Mouse (Mus musculus) lung, postnatal 0 days (tissue): ENCODE results near the gene Vps52. TPM values are rescaled to one million over a fixed set of nuclear protein-coding genes. Genes with fewer than 3 reads are reported as not detected.
"Not testable (repeated sequence)": the region's sequence is repeated elsewhere in the genome, so short reads cannot be mapped to it uniquely, and the experiment has no call there.

Experiments
- ATAC-seq: fragments of 200-750 bp; cut with Nextera tagmentation; 2 replicates; pipeline ENCODE4 v1.8.0; 2017; ENCODE audit warnings: moderate library complexity
- DNase-seq: peaks from one replicate; pipeline ENCODE4 v3.0.0-alpha.2; 2016; ENCODE audit warnings: low spot score
- H3K27ac ChIP-seq: fragments of 300-500 bp; sonication (generic); 2 replicates; pipeline ENCODE4 v1.5.1; 2014; ENCODE audit warnings: antibody characterized with exemption, mild to moderate bottlenecking, low read length, mixed read lengths
- H3K27me3 ChIP-seq: fragments of 300-500 bp; sonication (generic); replicated peaks from 2 replicates; pipeline ENCODE4 v1.6.1; 2014; ENCODE audit warnings: low read length, mixed read lengths; ENCODE audit not compliant: insufficient read depth
- H3K36me3 ChIP-seq: fragments of 300-500 bp; sonication (generic); 2 replicates; pipeline ENCODE4 v1.6.1; 2014; ENCODE audit warnings: low read length, mixed read lengths; ENCODE audit not compliant: insufficient read depth
- H3K4me1 ChIP-seq: fragments of 300-500 bp; sonication (generic); 2 replicates; pipeline ENCODE4 v1.6.1; 2014; ENCODE audit warnings: antibody characterized with exemption, low read depth, low read length, mixed read lengths; ENCODE audit not compliant: insufficient read depth
- H3K4me2 ChIP-seq: fragments of 300-500 bp; sonication (generic); replicated peaks from 2 replicates; pipeline ENCODE4 v1.6.1; 2014; ENCODE audit warnings: low read depth, mild to moderate bottlenecking, low read length, moderate library complexity, mixed read lengths
- H3K4me3 ChIP-seq: fragments of 300-500 bp; sonication (generic); 2 replicates; pipeline ENCODE4 v1.5.1; 2014; ENCODE audit warnings: low read depth, low read length
- H3K9ac ChIP-seq: fragments of 300-500 bp; sonication (generic); replicated peaks from 2 replicates; pipeline ENCODE4 v1.6.1; 2014; ENCODE audit warnings: low read depth, mild to moderate bottlenecking
- H3K9me3 ChIP-seq: fragments of 300-500 bp; sonication (generic); 2 replicates; pipeline ENCODE4 v1.6.1; 2016; ENCODE audit warnings: low read length, mixed read lengths
- CTCF ChIP-seq: IDR thresholded peaks from 2 replicates; pipeline ENCODE4 v1.5.1; 2016; ENCODE audit warnings: antibody characterized with exemption, mild to moderate bottlenecking
- EP300 ChIP-seq: IDR thresholded peaks from 2 replicates; pipeline ENCODE4 v1.6.1; 2016; ENCODE audit warnings: antibody characterized with exemption, mild to moderate bottlenecking, control low read depth
- WGBS: fragments of 180-500 bp; shearing (Covaris S2); extraction: QIAGEN DNeasy Blood & Tissue Kit; methylation state at CpG from one replicate; pipeline ENCODE4 v1.1.7; 2014; 5-methylcytosine and 5-hydroxymethylcytosine counted together
- polyA plus RNA-seq: library from polyadenylated mRNA; unstranded; fragments of >200 nt; fragmentation: Nextera tagmentation; extraction: Ambion mirVana; gene quantifications from 2 replicates; pipeline ENCODE4 v1.2.1, GENCODE M21; 2015

Gene Vps52
- polyA plus RNA-seq, 1 experiment from 2014 or later = 28.5 TPM

DNA sequence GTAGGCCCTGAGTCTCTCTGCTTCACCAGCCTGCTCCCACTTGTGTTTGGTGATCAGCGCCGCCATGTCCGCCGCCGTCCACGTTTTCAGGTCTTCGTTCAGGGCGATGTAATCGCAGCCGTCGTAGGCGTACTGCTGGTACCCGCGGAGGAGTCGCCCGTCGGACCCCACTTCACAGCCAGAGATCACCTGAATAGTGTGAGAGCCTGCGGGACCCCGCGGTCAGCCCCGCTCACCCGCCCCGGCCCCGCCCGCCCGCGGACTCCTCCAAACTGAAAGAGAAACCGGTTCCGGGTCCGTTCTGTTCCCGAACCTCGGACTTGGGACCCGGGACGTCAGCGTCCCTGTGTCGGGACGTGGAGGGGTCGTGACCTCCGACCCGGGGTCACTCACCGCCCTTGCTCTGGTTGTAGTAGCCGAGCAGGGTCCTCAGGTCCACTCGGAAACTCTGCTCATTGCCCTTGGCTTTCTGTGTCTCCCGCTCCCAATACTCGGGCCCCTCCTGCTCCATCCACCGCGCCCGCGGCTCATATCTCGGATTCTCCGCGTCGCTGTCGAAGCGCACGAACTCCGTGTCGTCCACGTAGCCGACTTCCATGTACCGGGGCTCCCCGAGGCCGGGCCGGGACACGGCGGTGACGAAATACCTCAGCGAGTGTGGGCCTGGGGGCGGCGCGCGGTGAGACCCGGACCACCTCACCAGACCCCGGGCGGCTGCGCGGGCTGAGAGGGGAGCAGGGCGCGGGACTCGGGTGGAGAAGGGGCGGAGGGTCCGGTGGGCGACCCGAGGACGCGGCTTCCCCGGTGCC is 43.9 kb downstream of the Vps52 start:
- ATAC-seq (peak; percentile 28), DNase-seq (peak; percentile 37)
- Histone ChIP-seq H3K27ac (no peak overlapping the region), H3K27me3 (no peaks in the 10 kb centered on the region), H3K9me3 (no peaks in the 10 kb centered on the region), H3K4me1 (no peaks in the 10 kb centered on the region), H3K4me3 (peak overlapping the region; percentile 73), H3K4me2 (peak overlapping the region; percentile 93), H3K9ac (peak overlapping the region; percentile 52), H3K36me3 (no peaks in the 10 kb centered on the region)
- no peak for TF ChIP-seq CTCF
- no peak for TF ChIP-seq EP300
- 2% methylated on average over 69 of the region's 87 CpGs for WGBS

DNA sequence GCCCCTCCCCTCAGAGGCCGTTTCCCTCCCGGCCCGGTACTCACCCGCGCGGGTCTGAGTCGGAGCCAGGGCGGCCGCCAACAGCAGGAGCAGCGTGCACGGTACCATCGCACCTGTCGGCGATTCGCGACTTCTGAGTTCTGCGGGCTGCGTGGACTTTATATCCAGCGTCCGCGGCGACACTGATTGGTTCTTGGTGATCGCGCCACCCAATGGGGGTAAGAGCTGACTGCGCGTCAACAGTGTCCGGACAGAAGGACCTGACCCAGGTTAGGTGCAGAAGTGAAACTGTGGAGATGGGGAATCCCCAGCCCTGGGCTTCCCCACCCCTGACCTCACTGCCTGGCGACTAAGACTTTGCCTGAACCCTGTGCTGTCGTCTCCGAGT is 44.5 kb downstream of the Vps52 start, which contains the start of gene H2-K1:
TSS of gene H2-K1 (minus strand) at position 198 of the 388 bp plus-strand sequence.
- Histone ChIP-seq H3K27ac (no peak within 1 kb of the TSS), H3K4me1 (no peaks in the 10 kb centered on the region), H3K4me3 (peak within 1 kb of the TSS; percentile 73), H3K9ac (peak within 1 kb of the TSS; percentile 52), H3K4me2 (peak within 1 kb of the TSS; percentile 93), H3K36me3 (no peaks in the 10 kb centered on the region), H3K27me3 (no peaks in the 10 kb centered on the region), H3K9me3 (no peaks in the 10 kb centered on the region)
- peak; percentile 99 for ATAC-seq
- WGBS = 2% methylated on average over 24 of the region's 30 CpGs
- TF ChIP-seq CTCF = no peak
- no peak for TF ChIP-seq EP300
- DNase-seq = peak; percentile 97

DNA sequence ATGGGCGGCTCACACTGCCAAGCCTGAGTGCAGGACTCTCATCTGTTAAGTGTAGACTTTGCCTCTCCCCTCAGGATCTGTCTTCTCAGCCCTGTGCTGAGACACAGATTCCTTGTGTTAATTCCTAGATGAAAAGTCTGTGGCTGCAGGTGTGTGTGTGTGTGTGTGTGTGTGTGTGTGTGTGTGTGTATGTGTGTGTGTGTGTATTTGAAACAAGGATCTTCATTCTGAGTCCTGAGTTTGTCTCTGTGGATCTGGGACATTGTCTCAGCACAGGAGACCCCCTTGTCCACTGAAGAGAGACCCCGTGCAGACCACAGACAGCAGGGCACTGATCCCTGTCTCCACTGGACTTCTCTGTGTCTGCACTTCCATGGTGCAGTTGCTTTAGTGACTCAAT is 45.2 kb downstream of the Vps52 start:
- Histone ChIP-seq H3K4me2 (peak overlapping the region; percentile 93), H3K4me3 (peak overlapping the region; percentile 73)
- not testable (repeated sequence) for H3K27ac ChIP-seq, ATAC-seq, H3K4me1 ChIP-seq, H3K27me3 ChIP-seq, H3K9ac ChIP-seq, H3K9me3 ChIP-seq, DNase-seq, H3K36me3 ChIP-seq
- 41% methylated on average over 2 of the region's 2 CpGs for WGBS

DNA sequence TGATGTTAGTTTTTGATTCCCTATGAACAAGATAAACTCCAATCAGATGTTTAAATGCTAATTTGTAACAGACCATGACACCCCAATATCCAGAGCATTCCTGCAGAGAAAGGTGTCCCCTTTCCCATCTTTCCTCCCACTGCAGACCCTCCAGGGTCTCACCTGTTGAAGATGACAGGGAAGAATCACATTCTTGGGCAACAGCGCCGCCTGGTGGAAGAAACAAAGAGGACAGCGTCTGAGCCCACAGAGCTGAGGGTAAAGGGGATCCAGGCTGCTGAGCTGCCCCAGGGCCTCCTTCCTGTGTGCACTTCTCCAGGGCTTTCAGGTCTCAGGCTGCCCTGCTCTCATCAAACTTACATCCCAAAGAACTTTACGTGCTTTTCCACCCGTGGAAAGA is 47.8 kb downstream of the Vps52 start:
- no peak overlapping the region for H3K4me3 ChIP-seq
- DNase-seq (peak; percentile 15), ATAC-seq (no peak)
- no peaks in the 10 kb centered on the region for H3K9me3 ChIP-seq
- H3K27me3 ChIP-seq = no peaks in the 10 kb centered on the region
- no peak overlapping the region for H3K4me2 ChIP-seq
- 5% methylated on average over 5 of the region's 5 CpGs for WGBS
- no peaks in the 10 kb centered on the region for H3K4me1 ChIP-seq
- no peak overlapping the region for H3K27ac ChIP-seq
- H3K36me3 ChIP-seq = no peaks in the 10 kb centered on the region
- H3K9ac ChIP-seq = no peak overlapping the region
- TF ChIP-seq EP300 (no peak), CTCF (peak; percentile 87)

DNA sequence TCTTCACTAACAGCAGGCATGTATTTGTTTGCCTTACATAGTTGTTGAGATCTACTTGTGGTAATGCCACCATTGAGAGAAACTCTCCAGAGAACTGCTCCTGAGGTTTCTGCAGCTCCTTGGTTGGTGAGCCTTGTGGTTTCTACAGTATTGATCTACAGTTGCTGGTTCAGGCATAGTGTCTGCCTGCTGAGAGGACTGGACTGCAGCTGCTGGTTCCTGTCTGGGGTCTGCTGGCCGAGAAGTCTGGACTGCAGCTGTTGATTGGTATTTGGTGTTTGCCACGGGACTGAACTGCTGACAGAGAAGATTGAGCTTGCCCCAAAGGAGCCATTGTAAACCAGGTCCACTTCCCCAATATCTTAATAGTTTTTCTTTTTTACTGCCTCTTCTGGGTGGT is 51.0 kb downstream of the Vps52 start:
- 43% methylated on average over 2 of the region's 2 CpGs for WGBS
- ATAC-seq = no peak
- H3K36me3 ChIP-seq = no peaks in the 10 kb centered on the region

DNA sequence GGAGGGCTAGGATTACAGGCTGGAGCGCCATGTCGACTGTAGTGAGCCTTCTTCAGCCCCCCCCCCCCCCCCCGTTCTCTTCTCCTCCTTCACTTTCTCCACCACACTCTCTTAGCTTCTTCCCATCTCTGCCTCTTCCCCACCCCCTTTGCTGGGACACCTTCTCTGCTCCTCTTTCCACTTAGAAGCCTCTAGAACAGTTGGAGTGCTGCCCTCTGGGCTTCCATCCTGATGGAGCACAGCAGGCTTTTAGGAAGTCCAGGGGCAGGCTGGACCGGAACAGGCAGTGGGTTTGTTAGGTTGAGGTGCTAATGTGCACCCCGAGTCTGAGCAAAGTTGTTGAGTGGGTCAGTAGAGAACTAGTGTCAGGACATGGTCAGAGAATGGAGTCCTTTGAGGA is 54.5 kb downstream of the Vps52 start:
- DNase-seq (no peak), ATAC-seq (no peak)
- TF ChIP-seq CTCF = no peak
- TF ChIP-seq EP300 = no peak
- no peak overlapping the region for H3K9ac ChIP-seq
- no peaks in the 10 kb centered on the region for H3K27me3 ChIP-seq
- no peaks in the 10 kb centered on the region for H3K4me1 ChIP-seq
- no peak overlapping the region for H3K4me2 ChIP-seq
- H3K4me3 ChIP-seq = no peak overlapping the region
- H3K36me3 ChIP-seq = no peaks in the 10 kb centered on the region
- no peaks in the 10 kb centered on the region for H3K9me3 ChIP-seq
- WGBS = 70% methylated on average over 5 of the region's 5 CpGs
- no peak overlapping the region for H3K27ac ChIP-seq

More for the DNA sequence above, 51.0 kb downstream of the Vps52 start:
- no peak overlapping the region for H3K4me2 ChIP-seq
- TF ChIP-seq CTCF = no peak
- no peak for TF ChIP-seq EP300
- no peaks in the 10 kb centered on the region for H3K4me1 ChIP-seq
- H3K27me3 ChIP-seq = no peaks in the 10 kb centered on the region
- H3K27ac ChIP-seq = no peak overlapping the region
- no peaks in the 10 kb centered on the region for H3K9me3 ChIP-seq
- no peak overlapping the region for H3K4me3 ChIP-seq
- DNase-seq = no peak
- H3K9ac ChIP-seq = no peak overlapping the region
